Mouse (Mus musculus): ENCODE data around the gene Exosc6. TPM values are rescaled to one million over a fixed set of nuclear protein-coding genes. Genes with fewer than 3 reads are reported as not detected.

Exosc6 gene
- polyA plus RNA-seq, 2 experiments: 7.2 to 8.1 TPM

DNA sequence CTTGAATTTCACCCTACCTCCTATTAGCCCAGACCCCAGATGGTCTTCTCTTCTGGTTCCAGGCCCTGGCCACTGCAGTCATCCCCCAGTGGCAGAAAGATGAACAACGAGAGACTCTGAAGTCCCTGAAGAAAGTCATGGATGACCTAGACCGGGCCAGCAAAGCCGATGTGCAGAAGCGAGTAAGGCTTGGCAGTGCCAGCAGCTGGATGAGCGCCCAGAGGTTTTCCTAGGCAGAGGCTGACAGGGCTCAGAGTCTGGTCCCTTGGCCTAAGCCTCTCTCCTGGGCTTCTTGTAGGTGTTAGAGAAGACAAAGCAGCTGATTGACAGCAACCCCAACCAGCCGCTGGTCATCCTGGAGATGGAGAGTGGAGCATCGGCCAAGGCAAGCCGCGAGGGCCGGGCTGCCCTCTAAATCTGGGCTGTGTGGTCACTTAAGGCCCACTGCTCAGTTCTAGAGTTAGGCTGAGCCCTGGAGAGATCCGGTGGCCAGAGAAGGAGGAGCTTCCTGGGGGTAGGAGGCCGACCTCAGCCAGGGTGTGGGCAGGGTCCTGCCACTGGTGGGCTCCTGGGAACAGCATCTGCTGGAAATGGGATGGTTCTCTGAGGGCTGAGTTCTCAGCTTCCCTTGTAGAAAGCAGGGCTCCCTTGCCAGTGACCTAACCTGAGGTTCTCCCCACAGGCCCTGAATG, 2.2 kb upstream of the Exosc6 start:
- H3K9me3 ChIP-seq (ENCODE audit: control insufficient read depth, low read length): no peaks in the 10 kb centered on the region
- DNase-seq (ENCODE audit: low read depth in 3 of 3, low spot score in 3 of 3): no peak
- H3K4me3 ChIP-seq (ENCODE audit: insufficient read depth in 1 of 2, low read depth in 2 of 2, low read length in 2 of 2): no peak overlapping the region
- 0 out of 2 replicates have a peak, but pooled peaks have one; percentile 6 for TF ChIP-seq CTCF (IDR thresholded peaks at IDR 0.05; ENCODE audit: low read depth)
- TF ChIP-seq EP300 (IDR thresholded peaks at IDR 0.05; ENCODE audit: low read depth): no peak
- no peak overlapping the region for H3K9ac ChIP-seq (replicated peaks)
- no peak overlapping the region for H3K4me2 ChIP-seq (ENCODE audit: low read depth)
- no peaks in the 10 kb centered on the region for H3K27me3 ChIP-seq (ENCODE audit: control insufficient read depth, insufficient read depth, low read length)
- no peak overlapping the region for H3K27ac ChIP-seq
- no peak for ATAC-seq (ENCODE audit: insufficient read depth)
- peaks cover 73% of the 10 kb centered on the region for H3K36me3 ChIP-seq (replicated peaks; ENCODE audit: control insufficient read depth, insufficient read depth, low read depth)
- H3K4me1 ChIP-seq (replicated peaks; ENCODE audit: control insufficient read depth in 2 of 2, insufficient read depth in 2 of 2, low read length in 1 of 2): peaks cover 11 to 15% of the 10 kb centered on the region in 2 experiments; a peak in 3 of 4 replicates
- 91% methylated on average over 12 of the region's 12 CpGs for WGBS (ENCODE audit: insufficient replicate concordance)

DNA sequence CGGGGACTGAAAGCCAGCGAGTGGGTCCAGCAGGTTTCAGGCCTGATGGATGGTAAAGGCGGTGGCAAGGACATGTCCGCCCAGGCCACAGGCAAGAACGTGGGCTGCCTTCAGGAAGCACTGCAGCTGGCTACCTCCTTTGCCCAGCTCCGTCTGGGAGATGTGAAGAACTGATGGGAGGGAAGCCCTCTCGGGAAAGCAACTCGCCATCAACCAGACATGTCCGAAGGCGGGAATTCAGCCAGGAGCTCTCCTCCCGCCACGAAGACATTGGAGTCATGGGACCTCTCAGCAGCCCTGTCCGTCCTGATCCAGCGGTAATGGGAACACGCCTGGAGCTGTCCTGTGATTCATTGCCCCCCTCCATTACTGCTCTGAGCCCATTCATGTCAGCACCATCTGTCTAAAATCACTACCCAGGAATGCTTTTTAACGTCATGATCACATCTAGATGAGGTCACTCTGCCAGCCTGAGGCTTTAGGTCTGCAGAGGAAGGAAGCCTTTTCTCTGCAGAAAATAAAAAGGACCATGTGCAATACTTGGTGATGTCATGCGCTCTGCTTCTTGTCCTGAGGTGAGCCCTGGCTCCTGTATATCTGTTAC, 1.0 kb upstream of the Exosc6 start:
- H3K4me3 ChIP-seq (ENCODE audit: insufficient read depth in 1 of 2, low read depth in 2 of 2, low read length in 2 of 2): no peak overlapping the region
- H3K27ac ChIP-seq: no peak overlapping the region
- no peaks in the 10 kb centered on the region for H3K27me3 ChIP-seq (ENCODE audit: control insufficient read depth, insufficient read depth, low read length)
- no peak overlapping the region for H3K9ac ChIP-seq (replicated peaks)
- DNase-seq (ENCODE audit: low read depth in 3 of 3, low spot score in 3 of 3) (no peak), ATAC-seq (ENCODE audit: insufficient read depth) (no peak)
- H3K4me2 ChIP-seq (ENCODE audit: low read depth): no peak overlapping the region
- H3K9me3 ChIP-seq (ENCODE audit: control insufficient read depth, low read length): no peaks in the 10 kb centered on the region
- peaks cover 11 to 17% of the 10 kb centered on the region in 2 experiments; a peak in 3 of 4 replicates for H3K4me1 ChIP-seq (replicated peaks; ENCODE audit: control insufficient read depth in 2 of 2, insufficient read depth in 2 of 2, low read length in 1 of 2)
- no peak for TF ChIP-seq CTCF (IDR thresholded peaks at IDR 0.05; ENCODE audit: low read depth)
- WGBS (ENCODE audit: insufficient replicate concordance): 87% methylated on average over 17 of the region's 17 CpGs
- peaks cover 61% of the 10 kb centered on the region for H3K36me3 ChIP-seq (replicated peaks; ENCODE audit: control insufficient read depth, insufficient read depth, low read depth)

DNA sequence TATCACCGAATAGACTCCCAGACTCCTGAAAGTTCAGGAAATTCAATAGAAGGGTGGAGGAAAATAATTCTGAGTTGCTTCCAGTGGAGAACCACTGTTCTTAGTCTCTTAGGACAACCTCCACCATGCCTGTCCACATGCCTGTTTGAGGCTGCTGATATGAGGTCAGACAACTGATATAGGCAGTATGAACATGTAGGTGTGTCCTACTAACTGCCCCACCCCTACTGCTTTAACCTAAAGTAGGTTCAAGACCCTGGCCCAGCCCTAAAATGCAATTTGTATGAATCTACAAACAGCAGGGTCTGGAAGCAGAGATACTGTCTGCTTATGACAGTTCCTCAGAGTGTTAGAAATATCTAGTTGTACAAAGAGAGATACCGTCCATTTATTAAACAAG, 478 bp upstream of the Exosc6 start:
- DNase-seq (ENCODE audit: low read depth in 3 of 3, low spot score in 3 of 3) (no peak), ATAC-seq (ENCODE audit: insufficient read depth) (peak; percentile 44; the same call in 1 of the 2 replicates)
- H3K4me2 ChIP-seq (ENCODE audit: low read depth): peak overlapping the region; percentile 23; the same call in 1 of the 2 replicates
- WGBS (ENCODE audit: insufficient replicate concordance): 64% methylated on average over 2 of the region's 2 CpGs
- no peaks in the 10 kb centered on the region for H3K9me3 ChIP-seq (ENCODE audit: control insufficient read depth, low read length)
- TF ChIP-seq EP300 (IDR thresholded peaks at IDR 0.05; ENCODE audit: low read depth) (no peak), CTCF (IDR thresholded peaks at IDR 0.05; ENCODE audit: low read depth) (no peak)
- H3K27me3 ChIP-seq (ENCODE audit: control insufficient read depth, insufficient read depth, low read length): no peaks in the 10 kb centered on the region
- peaks cover 12 to 18% of the 10 kb centered on the region in 2 experiments for H3K4me1 ChIP-seq (replicated peaks; ENCODE audit: control insufficient read depth in 2 of 2, insufficient read depth in 2 of 2, low read length in 1 of 2)
- H3K4me3 ChIP-seq (ENCODE audit: insufficient read depth in 1 of 2, low read depth in 2 of 2, low read length in 2 of 2): peak overlapping the region in 1 of 2 experiments; percentile 98; a peak in 2 of 4 replicates
- no peak overlapping the region for H3K9ac ChIP-seq (replicated peaks)
- peaks cover 56% of the 10 kb centered on the region for H3K36me3 ChIP-seq (replicated peaks; ENCODE audit: control insufficient read depth, insufficient read depth, low read depth)
- H3K27ac ChIP-seq: 0 out of 2 replicates have a peak overlapping the region, but pooled peaks have one; percentile 3

DNA sequence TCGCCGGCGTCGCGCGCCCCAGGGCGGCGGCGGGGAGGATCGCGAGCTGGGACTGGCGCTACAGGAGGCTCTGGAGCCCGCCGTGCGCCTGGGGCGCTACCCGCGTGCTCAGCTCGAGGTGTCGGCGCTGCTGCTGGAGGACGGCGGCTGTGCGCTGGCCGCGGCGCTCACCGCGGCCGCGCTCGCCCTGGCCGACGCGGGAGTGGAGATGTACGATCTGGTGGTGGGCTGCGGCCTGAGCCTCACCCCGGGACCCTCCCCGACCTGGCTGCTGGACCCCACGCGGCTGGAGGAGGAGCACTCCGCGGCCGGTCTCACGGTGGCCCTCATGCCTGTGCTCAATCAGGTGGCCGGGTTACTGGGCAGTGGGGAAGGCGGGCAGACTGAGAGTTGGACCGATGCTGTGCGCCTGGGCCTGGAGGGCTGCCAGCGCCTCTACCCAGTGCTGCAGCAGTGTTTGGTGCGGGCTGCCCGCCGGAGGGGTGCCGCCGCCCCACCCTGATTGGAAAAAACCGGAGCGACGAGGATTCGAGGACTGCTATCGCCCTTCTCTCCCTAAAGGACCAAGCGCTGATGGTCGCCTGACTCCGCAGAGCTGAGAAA, 653 bp downstream of the Exosc6 start:
- WGBS (ENCODE audit: insufficient replicate concordance): under 1% methylated on average over 50 of the region's 63 CpGs
- Histone ChIP-seq H3K4me3 (ENCODE audit: insufficient read depth in 1 of 2, low read depth in 2 of 2, low read length in 2 of 2) (peak overlapping the region; percentile 78 to 98), H3K27ac (peak overlapping the region; percentile 59), H3K4me2 (ENCODE audit: low read depth) (peak overlapping the region; percentile 100), H3K9me3 (ENCODE audit: control insufficient read depth, low read length) (no peaks in the 10 kb centered on the region), H3K36me3 (replicated peaks; ENCODE audit: control insufficient read depth, insufficient read depth, low read depth) (peaks cover 45% of the 10 kb centered on the region), H3K4me1 (replicated peaks; ENCODE audit: control insufficient read depth in 2 of 2, insufficient read depth in 2 of 2, low read length in 1 of 2) (peaks cover 19 to 25% of the 10 kb centered on the region in 2 experiments), H3K27me3 (ENCODE audit: control insufficient read depth, insufficient read depth, low read length) (no peaks in the 10 kb centered on the region), H3K9ac (replicated peaks) (peak overlapping the region; percentile 91)
- ATAC-seq (ENCODE audit: insufficient read depth) (peak; percentile 64), DNase-seq (ENCODE audit: low read depth in 3 of 3, low spot score in 3 of 3) (no peak)
- no peak for TF ChIP-seq EP300 (IDR thresholded peaks at IDR 0.05; ENCODE audit: low read depth)
- no peak for TF ChIP-seq CTCF (IDR thresholded peaks at IDR 0.05; ENCODE audit: low read depth)
